Mouse (Mus musculus): ENCODE data around the gene Car2. TPM values are rescaled to one million over a fixed set of nuclear protein-coding genes. Genes with fewer than 3 reads are reported as not detected.
A peak's percentile ranks its signal among the peaks of the same experiment; 100 is the strongest.

Gene Car2
- total RNA-seq, 1 experiment from 2014 or later = 51.7 TPM

DNA sequence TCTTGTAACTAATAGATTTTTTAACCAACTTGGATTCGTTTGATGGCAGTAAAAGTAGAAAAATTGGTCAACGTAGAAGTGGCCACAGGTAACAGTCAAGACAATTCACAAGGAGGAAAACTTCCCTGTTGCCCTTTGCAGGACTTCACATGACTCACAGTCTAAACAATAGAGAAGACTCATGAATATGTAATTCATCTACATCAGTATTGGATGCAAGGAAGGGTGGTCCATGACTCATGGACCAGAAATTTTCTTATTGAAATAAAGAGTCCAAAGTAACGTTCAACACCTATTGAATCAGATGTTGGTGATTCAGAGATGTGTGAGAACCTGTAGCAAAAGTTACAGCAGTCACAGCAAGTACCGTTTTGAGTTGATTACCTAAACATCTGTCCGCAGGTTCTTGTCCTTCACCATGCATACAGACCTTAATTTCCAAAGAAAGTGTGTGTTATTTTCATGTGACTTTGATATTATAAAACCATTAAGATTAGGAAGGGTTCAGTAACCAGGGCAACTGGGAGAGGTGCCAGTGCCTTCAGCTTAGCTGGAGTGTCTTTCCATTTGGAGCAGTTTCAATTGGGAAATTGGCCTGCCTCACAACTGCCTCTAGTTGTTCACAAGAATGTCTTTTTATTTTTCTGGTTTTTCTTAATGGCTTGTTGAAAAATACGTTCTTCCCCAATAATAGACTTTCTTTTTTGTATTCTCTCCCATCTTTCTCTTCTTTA is 62.2 kb downstream of the Car2 start:
- DNase-seq = peak; percentile 63

GRCm38 (mm10) chr3:14950031-14950430 is 64.0 kb downstream of the Car2 start:
- no peak for DNase-seq

Other genes starting within 250 kb of the Car2 start
- gene Car13, start 244.5 kb upstream of the Car2 start, total RNA-seq (2021) = 15.6 and 16.9 TPM in 2 replicates
- gene Car1, start 77.9 kb upstream of the Car2 start, total RNA-seq (2021) = 1.9 and 2.7 TPM in 2 replicates
- gene Car3, start 22.8 kb upstream of the Car2 start, total RNA-seq (2021) = 928 and 1,198 TPM in 2 replicates